Mouse (Mus musculus) gastrocnemius, postnatal 25 days (tissue): ENCODE measurements at regions not wholly inside any gene's neighbourhood (a gene's known extent, or its start where the extent isn't known, plus 50 kb on each side); places are given as distances from the start of the nearest gene placed in this dataset.

Experiments used
- DNase-seq: peaks from one replicate; pipeline ENCODE4 v3.0.0; 2022

DNA sequence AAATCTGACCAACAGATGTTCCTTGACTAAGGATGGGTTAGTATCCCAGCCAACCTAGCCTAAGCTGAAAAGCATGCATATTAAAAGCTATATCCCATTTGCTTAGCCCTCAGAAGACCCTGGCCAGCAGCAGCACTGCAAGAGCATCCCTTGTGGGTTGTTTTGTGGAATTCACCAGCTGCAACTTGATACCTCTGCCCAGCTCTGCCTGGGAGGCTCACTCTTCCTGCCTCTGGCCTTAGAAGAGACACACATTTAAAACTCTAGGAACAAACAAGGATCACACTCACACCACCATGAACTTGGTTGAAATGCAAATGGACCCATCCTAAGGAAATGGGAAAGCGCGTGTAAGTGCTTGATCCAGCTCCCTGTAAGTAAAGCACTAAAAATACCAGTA is 107.7 kb upstream of the Arl4c start:
- DNase-seq = no peak

DNA sequence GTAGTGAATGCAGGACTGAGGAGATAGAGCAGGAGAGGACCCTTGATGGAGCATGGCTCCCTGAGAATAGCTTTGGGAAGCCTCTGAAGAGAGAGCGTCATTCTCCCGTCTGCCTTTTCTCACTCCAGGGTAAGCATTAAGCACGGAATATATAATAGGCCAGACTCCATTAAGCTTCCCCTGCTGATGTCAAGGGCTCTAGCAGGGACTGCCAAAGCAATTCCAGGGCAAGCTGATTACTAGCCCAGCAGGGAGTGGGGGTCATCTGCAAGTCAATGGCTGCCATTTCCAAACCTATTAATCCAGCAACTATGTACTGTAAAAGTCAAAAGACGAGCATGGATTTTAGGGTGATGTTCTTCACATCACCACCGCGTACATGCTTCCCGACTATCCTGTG is 111.2 kb upstream of the Arl4c start:
- DNase-seq = no peak

DNA sequence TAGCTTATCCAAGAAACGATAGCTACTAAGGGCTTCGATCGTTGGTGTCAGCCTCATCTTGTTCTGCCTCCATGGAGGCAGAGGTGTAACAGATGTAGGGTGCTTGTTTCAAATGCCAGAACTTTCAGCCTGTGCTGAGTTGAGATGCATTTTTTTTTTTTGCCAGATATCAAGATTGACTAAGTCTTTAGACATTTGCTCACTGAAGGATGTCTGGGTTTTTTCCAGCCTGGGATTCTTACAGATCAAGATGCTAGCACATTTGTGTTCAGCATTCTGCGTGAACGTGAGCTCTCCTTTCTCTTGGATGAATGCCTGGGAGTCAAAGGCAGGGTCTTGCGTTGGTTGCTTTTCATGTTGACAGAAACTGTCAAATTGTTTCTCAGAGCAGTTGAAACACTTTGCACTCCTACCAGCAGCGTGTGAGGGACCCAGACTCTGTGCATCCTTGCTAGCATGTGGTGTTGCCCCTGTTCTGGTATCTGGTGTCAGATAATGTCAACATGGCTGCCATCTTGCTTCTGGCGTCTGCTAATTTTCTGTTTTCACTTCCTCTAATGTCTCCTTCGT is 114.4 kb upstream of the Arl4c start:
- no peak for DNase-seq

DNA sequence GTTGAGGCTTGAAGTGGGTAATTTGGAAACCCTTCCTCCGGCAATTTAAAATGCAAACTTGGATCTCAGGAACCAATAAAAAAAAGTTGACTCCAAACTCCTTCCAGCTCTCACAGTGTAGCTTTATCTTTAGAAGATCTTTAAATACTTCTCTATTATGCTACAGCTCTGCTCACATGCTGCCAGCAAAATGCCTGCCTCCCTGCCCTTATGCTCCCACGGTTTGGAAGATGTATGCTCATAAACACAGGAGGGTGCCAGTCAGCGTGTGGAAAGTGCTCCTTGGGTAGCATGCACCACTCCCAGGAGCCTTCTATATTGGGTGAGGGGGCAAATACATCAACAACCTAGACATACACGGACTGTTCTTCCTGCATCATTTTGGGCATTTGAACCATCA is 123.2 kb upstream of the Arl4c start:
- DNase-seq = no peak

- DNase-seq = no peak
Observed at GRCm38 (mm10) chr1:88838661-88839274, 136.7 kb upstream of the Arl4c start.

DNA sequence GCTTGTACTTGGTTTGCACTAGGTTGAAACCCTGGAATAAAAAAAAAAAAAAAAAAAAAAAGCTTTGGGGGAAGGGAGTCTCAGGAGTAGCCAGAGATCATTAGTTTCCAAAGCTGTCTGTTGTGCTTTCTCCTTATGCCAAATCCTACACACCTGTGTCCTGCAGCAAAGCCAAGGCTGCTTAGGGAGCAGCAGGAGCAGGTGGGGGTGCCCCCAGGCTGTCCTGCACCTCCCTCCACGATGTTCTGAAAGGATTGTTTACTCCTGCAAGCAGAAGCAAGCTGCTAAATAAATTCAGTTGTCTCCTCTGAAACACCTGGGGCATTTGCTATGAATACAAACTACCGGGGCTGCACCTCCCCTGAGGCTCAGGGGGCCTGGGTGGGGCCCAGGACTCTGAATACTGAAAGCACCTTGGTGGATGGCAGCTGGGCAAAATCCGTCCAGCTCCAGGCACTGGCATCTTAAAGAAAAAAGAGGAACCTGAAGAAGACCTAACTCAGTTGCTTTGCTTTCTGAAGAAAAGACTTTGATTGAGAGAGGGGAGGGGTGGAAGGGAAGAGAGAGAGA is 137.5 kb upstream of the Arl4c start:
- DNase-seq = no peak

DNA sequence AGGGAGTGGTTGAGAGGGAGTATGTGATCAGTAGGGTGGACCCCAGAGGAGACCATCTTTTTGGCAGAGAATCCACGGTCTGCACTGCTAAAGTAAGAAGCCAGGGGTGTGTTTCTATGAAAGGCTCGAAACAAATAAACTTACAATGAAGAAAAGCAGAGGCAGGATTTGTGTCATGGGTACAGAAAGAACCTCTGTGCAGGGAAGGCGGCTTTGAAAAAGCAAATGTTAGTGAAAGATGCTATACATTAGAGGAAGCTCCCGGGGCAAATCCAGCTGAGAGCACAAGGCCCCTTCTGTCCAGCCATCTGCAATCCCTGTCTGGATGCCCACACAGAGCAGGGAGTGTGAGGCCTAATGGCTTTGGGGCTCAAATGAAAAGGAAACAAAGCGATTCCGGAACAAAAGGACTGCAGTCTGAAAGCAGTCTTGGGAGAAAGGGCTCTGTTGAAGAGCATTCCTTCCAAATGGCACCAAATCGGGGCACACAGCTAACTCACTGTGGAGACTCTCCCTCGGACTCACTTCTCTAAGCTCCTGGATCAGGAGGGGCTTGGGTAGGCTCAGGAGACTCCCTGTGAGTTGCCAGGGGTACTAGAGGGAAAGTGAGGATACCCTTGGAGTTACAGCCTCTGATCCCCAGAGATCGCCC is 138.1 kb upstream of the Arl4c start:
- no peak for DNase-seq

DNA sequence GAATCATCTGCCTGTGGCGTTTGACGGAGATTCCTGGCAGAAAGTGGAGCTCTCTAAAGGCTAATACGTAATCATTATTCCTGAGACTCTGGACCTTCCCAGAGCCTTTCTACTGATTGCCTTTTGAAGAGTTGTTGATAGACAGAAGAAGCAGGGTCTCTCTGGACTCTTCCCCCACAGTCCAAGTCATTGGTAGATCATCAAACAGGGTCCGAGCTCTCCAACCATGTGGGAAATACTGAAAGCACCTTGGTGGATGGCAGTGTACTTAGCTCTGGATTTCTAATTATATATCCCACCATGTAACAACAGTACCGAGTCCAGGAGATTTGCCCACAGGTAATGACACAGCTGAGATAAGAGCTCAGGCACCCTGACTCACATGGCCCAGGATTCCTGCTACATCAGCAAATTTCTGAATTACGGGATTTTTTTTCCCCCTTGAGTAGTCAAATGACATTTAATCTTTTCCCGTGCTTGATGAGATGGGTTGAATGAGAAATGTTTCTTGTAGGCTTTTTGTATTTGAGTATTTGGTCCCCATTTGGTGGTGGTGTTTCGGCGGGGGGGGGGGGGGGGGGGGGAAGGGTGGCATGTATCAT is 139.1 kb upstream of the Arl4c start:
- no peak for DNase-seq

DNA sequence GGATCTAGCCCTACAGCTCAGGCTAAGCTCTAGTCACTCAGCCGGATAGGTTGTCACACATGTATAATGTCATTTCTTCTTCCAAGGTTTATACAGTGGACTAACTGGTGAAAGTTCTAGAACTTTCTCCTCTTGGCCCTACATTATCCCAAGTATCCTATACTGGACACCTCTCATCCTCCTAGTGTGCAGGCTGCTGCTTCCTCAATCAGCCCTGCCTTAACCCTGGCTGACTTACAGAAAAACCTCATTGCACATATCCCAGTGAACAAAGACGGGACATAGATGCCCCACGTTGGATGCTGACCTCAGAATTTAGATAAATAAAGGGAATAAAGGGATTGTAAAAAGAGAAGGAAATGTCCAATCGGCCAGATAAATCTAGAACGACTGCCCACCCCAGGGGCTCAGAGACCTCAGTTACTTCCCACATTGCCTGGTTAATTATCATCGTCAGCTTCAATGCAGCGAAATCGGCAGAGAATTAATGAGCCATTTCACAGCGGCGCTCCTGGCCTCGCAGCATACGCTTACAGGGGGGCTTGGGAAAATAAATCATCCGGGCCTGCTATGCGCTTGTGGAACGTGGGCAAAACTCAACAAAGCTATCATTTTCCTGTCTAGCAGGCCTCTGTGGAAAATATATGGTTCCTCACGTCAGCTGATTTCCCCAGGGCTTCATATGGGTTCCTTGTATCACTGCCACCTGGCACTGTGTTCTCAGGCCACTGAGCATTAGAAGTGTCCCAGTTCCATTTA is 145.5 kb upstream of the Arl4c start:
- DNase-seq = no peak

- DNase-seq = no peak
Observed at GRCm38 (mm10) chr1:88848246-88848645, 146.2 kb upstream of the Arl4c start.

GRCm38 (mm10) chr1:88849421-88849820 is 147.4 kb upstream of the Arl4c start:
- no peak for DNase-seq

- no peak for DNase-seq
Observed at GRCm38 (mm10) chr1:88851931-88852330, 149.9 kb upstream of the Arl4c start.

DNA sequence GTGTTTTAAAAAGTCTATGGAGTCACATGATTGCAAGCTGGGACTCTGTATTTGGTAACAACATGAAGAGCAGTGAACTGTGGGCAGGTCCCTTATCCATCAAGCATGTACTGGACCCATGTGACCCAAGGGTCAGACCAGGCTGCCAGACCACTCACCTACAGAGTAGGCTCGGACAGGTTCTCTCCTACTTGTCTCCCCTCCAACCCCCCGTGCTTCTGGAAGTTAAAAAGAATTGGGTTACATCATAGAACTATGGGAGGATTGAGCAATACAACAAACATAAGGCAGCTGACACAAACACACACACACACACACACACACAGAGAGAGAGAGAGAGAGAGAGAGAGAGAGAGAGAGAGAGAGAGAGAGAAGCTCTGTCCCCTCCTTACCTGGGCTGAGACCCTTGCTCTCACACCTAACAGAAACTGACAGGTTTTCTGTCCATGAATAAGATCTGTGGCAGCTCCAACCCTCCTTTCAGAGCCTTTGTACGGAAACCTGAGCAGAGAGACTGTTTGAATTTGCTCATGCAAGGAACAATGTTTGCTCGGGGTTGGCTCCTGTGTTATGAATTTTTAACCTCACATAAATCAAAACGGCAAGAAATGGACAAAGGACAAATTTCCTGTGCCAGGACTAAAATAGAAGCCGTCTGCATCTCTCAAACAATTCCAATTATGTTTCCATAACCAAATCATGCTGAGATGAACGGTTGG is 159.0 kb upstream of the Arl4c start:
- no peak for DNase-seq

DNA sequence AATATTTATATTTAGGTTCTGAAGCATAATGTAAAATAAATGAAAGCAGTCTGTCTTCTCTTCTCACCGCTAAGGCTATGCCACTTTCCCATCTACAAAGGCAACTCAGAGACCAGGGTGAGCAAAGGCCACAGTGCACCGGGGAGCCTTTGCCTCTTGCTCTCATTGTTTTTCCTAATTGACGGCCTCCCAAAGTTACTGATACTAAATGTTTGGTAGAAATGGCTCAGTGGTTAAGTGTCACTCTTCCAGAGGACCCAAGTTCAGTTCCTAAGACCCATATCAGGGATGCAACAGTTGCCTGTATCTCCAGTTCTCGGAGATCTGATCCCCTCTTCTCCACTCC is 159.5 kb upstream of the Arl4c start:
- DNase-seq = no peak

DNA sequence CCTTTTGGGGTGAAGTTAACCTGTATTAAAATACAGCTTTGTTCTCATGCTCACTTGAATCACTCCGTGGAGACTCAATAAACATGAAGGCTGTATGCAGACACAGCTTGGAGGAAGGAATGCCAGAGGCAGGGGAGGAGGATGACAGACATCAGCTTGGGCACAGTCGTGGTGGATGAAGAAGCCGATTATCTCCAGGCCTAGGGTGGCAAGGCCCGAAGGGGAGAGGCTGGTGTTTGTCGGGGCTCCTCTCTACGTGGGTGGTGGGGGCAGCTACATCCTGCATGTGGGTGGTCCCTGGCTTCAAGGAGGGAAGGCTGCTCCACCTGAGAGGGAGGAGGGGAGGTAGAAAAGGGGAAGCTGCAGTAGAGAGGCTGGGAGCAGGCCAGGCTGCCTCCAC is 163.4 kb upstream of the Arl4c start:
- DNase-seq = no peak

- DNase-seq = no peak
Observed at GRCm38 (mm10) chr1:88866571-88866970, 164.6 kb upstream of the Arl4c start.

- no peak for DNase-seq
Observed at GRCm38 (mm10) chr1:88867138-88867537, 165.1 kb upstream of the Arl4c start.

DNA sequence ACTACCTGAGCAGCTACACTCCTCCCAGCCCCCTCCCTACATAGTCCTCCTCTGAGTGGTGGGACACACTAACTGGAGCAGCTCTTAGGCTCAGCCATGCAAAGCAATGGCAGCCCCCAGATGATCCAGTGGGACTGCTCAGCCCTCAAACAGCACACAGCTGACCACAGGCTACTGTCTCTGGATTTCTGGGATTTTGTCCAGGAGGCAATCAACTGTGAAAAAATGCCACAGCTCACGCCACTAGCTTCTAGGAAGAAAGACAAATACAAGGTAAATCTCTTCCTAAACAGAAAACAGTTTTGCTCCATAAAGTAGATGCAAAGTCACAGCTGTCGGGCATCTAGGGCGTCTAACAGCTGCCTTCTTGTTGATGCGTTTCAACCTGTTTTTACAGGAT is 167.9 kb upstream of the Arl4c start:
- no peak for DNase-seq

GRCm38 (mm10) chr1:88875356-88875755 is 173.3 kb upstream of the Arl4c start:
- no peak for DNase-seq

GRCm38 (mm10) chr1:88877441-88877840 is 175.4 kb upstream of the Arl4c start:
- DNase-seq = no peak

- no peak for DNase-seq
Observed at GRCm38 (mm10) chr1:88878831-88879230, 176.8 kb upstream of the Arl4c start.

- DNase-seq = no peak
Observed at GRCm38 (mm10) chr1:88879367-88879766, 177.3 kb upstream of the Arl4c start.
